In the genomic region with DNA sequence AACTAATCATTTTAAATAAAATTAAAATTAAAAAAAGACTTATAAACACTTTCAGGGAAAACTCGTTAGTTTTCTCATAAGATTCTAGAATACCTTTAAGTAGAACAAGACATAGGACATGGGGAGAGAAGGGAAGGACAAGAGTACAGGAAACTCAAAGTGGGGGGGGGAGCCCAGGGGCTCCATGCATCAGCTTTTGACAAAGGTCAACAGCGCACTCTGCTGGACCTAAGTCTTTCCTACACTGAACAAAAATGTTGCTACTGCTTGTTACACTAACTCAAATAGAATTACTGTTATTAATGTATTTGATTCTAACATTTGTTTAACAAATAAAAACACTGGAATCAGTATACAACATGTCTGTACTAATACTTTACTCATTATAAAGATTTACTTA, we compare ENCODE assay signal across 8 mouse cellular contexts. TPM values are rescaled to one million over a fixed set of nuclear protein-coding genes. Genes with fewer than 3 reads are reported as not detected.
DNase-seq lines count a peak whose midpoint lies in the region; ATAC-seq and TF ChIP-seq lines count a peak whose summit lies in the region.

No protein-coding gene starts in this region.

- peak; percentile 21; the same call in 1 of the 2 replicates for TF ChIP-seq CTCF in bone marrow, adult 2 months (IDR thresholded peaks at IDR 0.05; ENCODE audit: control insufficient read depth, insufficient read depth, low read length)
- TF ChIP-seq CTCF in midbrain, postnatal 0 days (IDR thresholded peaks at IDR 0.05) = peak; percentile 81

- no peak overlapping the region for H3K4me3 ChIP-seq in bone marrow, adult 2 months (replicated peaks; ENCODE audit: control insufficient read depth, low read depth, low read length)
- no peak overlapping the region for H3K4me3 ChIP-seq in midbrain, postnatal 0 days (ENCODE audit: low read depth, low read length)

- no peak overlapping the region for H3K9ac ChIP-seq in midbrain, postnatal 0 days (replicated peaks; ENCODE audit: low read length, poor library complexity, severe bottlenecking)

- no peak overlapping the region for H3K27ac ChIP-seq in bone marrow, adult 2 months (ENCODE audit: control insufficient read depth, insufficient read depth, low read depth, low read length, poor library complexity)
- H3K27ac ChIP-seq in midbrain, postnatal 0 days (ENCODE audit: low read depth, low read length) = no peak overlapping the region

- no peak overlapping the region for H3K4me2 ChIP-seq in midbrain, postnatal 0 days (ENCODE audit: low read depth, low read length, poor library complexity, severe bottlenecking)

- no peaks in the 10 kb centered on the region for H3K27me3 ChIP-seq in midbrain, postnatal 0 days (ENCODE audit: insufficient read depth, low read length)

- peak; percentile 18 to 33 for DNase-seq in cerebellum, adult 18-20 months
- DNase-seq in cerebellum, adult 11 months = no peak
- DNase-seq in B cell, adult 2 months = peak; percentile 70 to 76
- DNase-seq in frontal cortex, postnatal 36 days (ENCODE audit: low spot score in 2 of 2) = peak; percentile 30 to 60
- DNase-seq in layer of hippocampus, adult 9-10 months (ENCODE audit: low spot score) = peak; percentile 18
- DNase-seq in midbrain, postnatal 0 days (ENCODE audit: low spot score) = peak; percentile 65
- peak; percentile 74 for DNase-seq in testis, postnatal 10 days (ENCODE audit: low spot score)

- no peaks in the 10 kb centered on the region for H3K9me3 ChIP-seq in midbrain, postnatal 0 days (ENCODE audit: low read length)

- TF ChIP-seq POLR2A in bone marrow, adult 2 months (IDR thresholded peaks at IDR 0.05; ENCODE audit: borderline replicate concordance, control insufficient read depth, low read depth, low read length) = no peak

- no peaks in the 10 kb centered on the region for H3K36me3 ChIP-seq in midbrain, postnatal 0 days (ENCODE audit: insufficient read depth, low read length)

- H3K4me1 ChIP-seq in bone marrow, adult 2 months (ENCODE audit: control insufficient read depth, insufficient read depth, low read length) = no peaks in the 10 kb centered on the region
- no peaks in the 10 kb centered on the region for H3K4me1 ChIP-seq in midbrain, postnatal 0 days (ENCODE audit: insufficient read depth, low read length)

- 65% methylated on average over 2 of the region's 2 CpGs for WGBS in bone marrow, adult 2 months
- WGBS in midbrain, postnatal 0 days = 69% methylated on average over 2 of the region's 2 CpGs

- no peak for ATAC-seq in midbrain, postnatal 0 days (ENCODE audit: low FRiP score)

RNA-seq across cellular contexts. Expression of a gene that starts 26.8 kb away (rescaled TPM):
- 2.0 and 6.6 TPM in 2 replicates for polyA plus RNA-seq in bone marrow, adult 2 months (2011; ENCODE audit: insufficient read depth, insufficient read length, low replicate concordance, missing spikeins)
- 0.28 and 0.38 TPM in 2 replicates for total RNA-seq in midbrain, postnatal 0 days (2014; rRNA removed)
- 0.31 and 0.71 TPM in 2 replicates for polyA plus RNA-seq in midbrain, postnatal 0 days (2015; fragmentation: Nextera tagmentation; extraction: Ambion mirVana)
